Mouse (Mus musculus) T-helper 1 cell (primary cell): ENCODE results near the gene Gm595.

Experiments used
- in situ Hi-C: fragments of 300-600 bp; cut with MboI, MseI; formaldehyde crosslinking; loops from one replicate; pipeline ENCODE4 v1.15.1; 2025; ENCODE audit warnings: high pct_unique_total_duplicates

Gm595 gene

GRCm38 (mm10) chrX:48877613-48878012, at the start of gene Gm595:
TSS of gene Gm595 (minus strand) at chrX:48877713.
- in situ Hi-C loops: no loop called here

- in situ Hi-C loops: no loop called here
Observed at GRCm38 (mm10) chrX:48908421-48908820, 30.9 kb upstream of the Gm595 start.

- in situ Hi-C loops: no loop called here
Observed at GRCm38 (mm10) chrX:48903744-48904143, 26.2 kb upstream of the Gm595 start.

GRCm38 (mm10) chrX:48899555-48899954, 22.0 kb upstream of the Gm595 start:
- in situ Hi-C loops: no loop called here

- in situ Hi-C loops: no loop called here
Observed at GRCm38 (mm10) chrX:48896803-48897202, 19.3 kb upstream of the Gm595 start.

- in situ Hi-C loops: no loop called here
Observed at GRCm38 (mm10) chrX:48893946-48894345, 16.4 kb upstream of the Gm595 start.

- in situ Hi-C loops: no loop called here
Observed at GRCm38 (mm10) chrX:48890259-48890658, 12.7 kb upstream of the Gm595 start.

- in situ Hi-C loops: loop anchor here (10.0 kb wide), 1 partner anchor 420 kb away; no protein-coding TSS in a partner anchor
Observed at GRCm38 (mm10) chrX:48884615-48885014, 7.1 kb upstream of the Gm595 start.
